Mouse (Mus musculus): Measurements from ENCODE around the gene Fam3b. TPM values are rescaled to one million over a fixed set of nuclear protein-coding genes. Genes with fewer than 3 reads are reported as not detected.

Fam3b gene
- polyA plus RNA-seq, 1 experiment from 2014 or later = not detected

DNA sequence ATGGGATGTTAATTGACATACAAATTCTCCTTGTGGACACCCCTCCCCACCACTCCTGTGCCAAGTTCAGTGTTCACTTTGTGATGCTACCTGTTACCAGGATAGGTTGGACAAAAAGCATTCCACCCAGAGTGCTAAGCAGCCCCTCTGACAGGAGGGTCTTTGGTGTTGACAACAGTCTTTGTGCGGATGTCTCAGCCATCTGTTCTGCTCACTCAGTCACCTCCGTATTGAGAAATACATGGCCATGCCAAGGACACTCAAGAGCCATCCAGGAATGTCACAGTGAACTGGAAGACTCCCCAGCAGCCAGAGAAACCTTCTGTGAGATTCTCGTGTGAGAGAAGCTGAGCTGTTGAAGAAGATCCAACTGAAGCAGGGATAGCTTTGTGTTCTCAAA is 76.4 kb downstream of the Fam3b start:
- Histone ChIP-seq H3K4me1 (no peaks in the 10 kb centered on the region), H3K9me3 (replicated peaks) (no peaks in the 10 kb centered on the region), H3K36me3 (no peaks in the 10 kb centered on the region), H3K4me3 (no peak overlapping the region), H3K27ac (no peak overlapping the region), H3K27me3 (replicated peaks) (no peaks in the 10 kb centered on the region), H3K4me2 (no peak overlapping the region), H3K9ac (no peak overlapping the region)
- 52% methylated on average over 3 of the region's 3 CpGs for WGBS (ENCODE audit: insufficient replicate concordance)
- ATAC-seq = no peak

- Histone ChIP-seq H3K9me3 (replicated peaks) (no peaks in the 10 kb centered on the region), H3K4me3 (no peak overlapping the region)
- 37% methylated on average over 1 of the region's 1 CpGs for WGBS (ENCODE audit: insufficient replicate concordance)
These were observed 77.1 kb downstream of the Fam3b start for GRCm38 (mm10) chr16:97437448-97438056.

GRCm38 (mm10) chr16:97434206-97434605 is 80.4 kb downstream of the Fam3b start:
- no peaks in the 10 kb centered on the region for H3K36me3 ChIP-seq
- H3K27ac ChIP-seq = no peak overlapping the region
- H3K4me3 ChIP-seq = no peak overlapping the region
- no peak overlapping the region for H3K9ac ChIP-seq
- no peak for ATAC-seq
- H3K4me1 ChIP-seq = no peaks in the 10 kb centered on the region
- no peaks in the 10 kb centered on the region for H3K27me3 ChIP-seq (replicated peaks)
- no peak overlapping the region for H3K4me2 ChIP-seq
- WGBS (ENCODE audit: insufficient replicate concordance) = 79% methylated on average over 2 of the region's 2 CpGs
- no peaks in the 10 kb centered on the region for H3K9me3 ChIP-seq (replicated peaks)

More at GRCm38 (mm10) chr16:97437448-97438056, 77.1 kb downstream of the Fam3b start:
- ATAC-seq = no peak
- H3K9ac ChIP-seq = no peak overlapping the region
- H3K27ac ChIP-seq = no peak overlapping the region
- H3K36me3 ChIP-seq = no peaks in the 10 kb centered on the region
- H3K27me3 ChIP-seq (replicated peaks) = no peaks in the 10 kb centered on the region
- no peak overlapping the region for H3K4me2 ChIP-seq
- no peaks in the 10 kb centered on the region for H3K4me1 ChIP-seq

- no peak overlapping the region for H3K9ac ChIP-seq
- ATAC-seq = no peak
- H3K4me2 ChIP-seq = no peak overlapping the region
- H3K27ac ChIP-seq = no peak overlapping the region
- no peak overlapping the region for H3K4me3 ChIP-seq
- no peaks in the 10 kb centered on the region for H3K4me1 ChIP-seq
- 41% methylated on average over 4 of the region's 4 CpGs for WGBS (ENCODE audit: insufficient replicate concordance)
- H3K36me3 ChIP-seq = no peaks in the 10 kb centered on the region
- H3K27me3 ChIP-seq (replicated peaks) = no peaks in the 10 kb centered on the region
- no peaks in the 10 kb centered on the region for H3K9me3 ChIP-seq (replicated peaks)
These were observed 83.3 kb downstream of the Fam3b start for GRCm38 (mm10) chr16:97431328-97431727.

- no peaks in the 10 kb centered on the region for H3K9me3 ChIP-seq (replicated peaks)
- H3K36me3 ChIP-seq = no peaks in the 10 kb centered on the region
- no peak overlapping the region for H3K9ac ChIP-seq
- H3K4me3 ChIP-seq = no peak overlapping the region
- ATAC-seq = no peak
- no peak overlapping the region for H3K27ac ChIP-seq
- 74% methylated on average over 4 of the region's 4 CpGs for WGBS (ENCODE audit: insufficient replicate concordance)
- no peaks in the 10 kb centered on the region for H3K27me3 ChIP-seq (replicated peaks)
- no peaks in the 10 kb centered on the region for H3K4me1 ChIP-seq
- no peak overlapping the region for H3K4me2 ChIP-seq
These were observed 84.5 kb downstream of the Fam3b start for GRCm38 (mm10) chr16:97430091-97430490.

DNA sequence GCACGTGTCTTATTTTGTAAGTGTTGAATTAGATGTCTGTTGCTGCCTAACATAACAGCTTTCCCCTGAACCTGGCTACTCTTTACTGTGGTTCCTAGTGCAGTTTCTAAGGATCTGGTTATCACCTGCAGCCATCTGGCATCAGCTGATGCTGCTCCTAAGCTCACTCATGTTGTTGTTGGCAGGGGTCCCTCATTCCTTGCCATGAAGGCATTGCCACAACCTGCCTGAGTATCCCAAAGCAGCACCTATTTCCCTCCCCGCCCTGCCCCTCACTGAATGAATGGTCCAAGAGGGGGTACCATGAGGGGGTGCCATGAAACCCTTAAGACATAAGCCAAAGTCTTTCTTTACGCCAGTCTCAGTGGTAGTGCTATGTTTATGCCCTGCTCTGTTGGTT is 86.6 kb downstream of the Fam3b start:
- ATAC-seq = no peak
- Histone ChIP-seq H3K36me3 (no peaks in the 10 kb centered on the region), H3K27ac (no peak overlapping the region), H3K4me3 (no peak overlapping the region), H3K4me1 (no peaks in the 10 kb centered on the region), H3K4me2 (no peak overlapping the region), H3K27me3 (replicated peaks) (no peaks in the 10 kb centered on the region), H3K9ac (no peak overlapping the region), H3K9me3 (replicated peaks) (no peaks in the 10 kb centered on the region)
- 63% methylated on average over 3 of the region's 3 CpGs for whole genome bisulfite sequencing (ENCODE audit: insufficient replicate concordance)

DNA sequence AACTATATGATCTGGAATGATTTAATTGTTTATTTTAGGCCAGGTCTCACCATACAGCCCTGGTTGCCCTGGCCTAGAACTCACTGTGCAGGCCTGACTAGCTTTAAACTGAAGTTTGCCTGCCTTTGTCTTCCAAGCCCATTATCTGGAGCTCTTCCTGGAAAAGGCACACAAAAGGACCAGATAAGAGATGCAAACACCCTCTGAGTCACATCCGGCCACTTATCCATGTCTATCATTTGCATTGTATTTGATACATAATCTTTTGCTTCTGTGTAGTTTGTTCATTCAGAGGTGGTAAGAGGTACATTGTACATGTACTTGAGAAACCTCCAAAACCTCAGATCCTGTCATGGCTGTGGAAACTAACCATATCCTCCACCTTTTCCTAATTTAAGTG is 91.0 kb downstream of the Fam3b start:
- Histone ChIP-seq H3K36me3 (no peaks in the 10 kb centered on the region), H3K4me2 (no peak overlapping the region), H3K4me1 (no peaks in the 10 kb centered on the region), H3K27ac (no peak overlapping the region), H3K27me3 (replicated peaks) (no peaks in the 10 kb centered on the region), H3K9ac (no peak overlapping the region), H3K4me3 (no peak overlapping the region), H3K9me3 (replicated peaks) (no peaks in the 10 kb centered on the region)
- ATAC-seq = no peak
- 40% methylated on average over 1 of the region's 1 CpGs for WGBS (ENCODE audit: insufficient replicate concordance)

DNA sequence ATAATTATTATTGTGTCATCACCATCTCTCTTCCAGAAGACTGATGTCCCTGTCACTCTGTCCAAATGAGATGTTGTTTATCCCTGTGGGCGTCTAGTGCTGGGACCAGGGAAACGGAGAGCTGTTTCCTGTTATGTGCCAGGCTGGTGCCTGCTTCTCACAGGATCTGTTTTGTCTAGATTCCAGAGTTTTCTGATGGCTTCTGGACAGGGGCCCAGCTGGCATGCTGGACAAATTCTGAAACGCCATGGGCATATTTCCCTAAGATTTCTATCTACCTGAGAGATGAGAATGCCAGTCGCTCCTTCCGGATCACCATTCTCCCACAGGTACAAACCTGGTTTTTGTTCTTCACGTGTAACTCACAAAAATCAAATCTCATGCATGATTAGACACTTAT is 92.9 kb downstream of the Fam3b start:
- Histone ChIP-seq H3K9me3 (replicated peaks) (no peaks in the 10 kb centered on the region), H3K27ac (no peak overlapping the region), H3K4me3 (no peak overlapping the region), H3K4me2 (no peak overlapping the region), H3K4me1 (peaks cover 5% of the 10 kb centered on the region; the same call in 1 of the 2 replicates), H3K27me3 (replicated peaks) (no peaks in the 10 kb centered on the region), H3K36me3 (no peaks in the 10 kb centered on the region), H3K9ac (no peak overlapping the region)
- ATAC-seq = no peak
- WGBS (ENCODE audit: insufficient replicate concordance) = 63% methylated on average over 6 of the region's 6 CpGs

Other genes with a start within 250 kb of the Fam3b start
- gene Bace2, start 158.1 kb downstream of the Fam3b start, polyA plus RNA-seq (2016; fragmentation: Nextera tagmentation; extraction: Ambion mirVana) = 4.3 and 7.0 TPM in 2 replicates
- 0.20 and 0.26 TPM in 2 replicates for gene Mx1, start 51.9 kb downstream of the Fam3b start, polyA plus RNA-seq (2016; fragmentation: Nextera tagmentation; extraction: Ambion mirVana)
- gene Tmprss2, start 96.4 kb upstream of the Fam3b start, polyA plus RNA-seq (2016; fragmentation: Nextera tagmentation; extraction: Ambion mirVana) = 2.0 and 2.4 TPM in 2 replicates
- gene Ripk4, start 249.0 kb upstream of the Fam3b start, polyA plus RNA-seq (2016; fragmentation: Nextera tagmentation; extraction: Ambion mirVana) = 2.4 and 2.5 TPM in 2 replicates

Data from liver, embryonic 12.5 days (tissue).